Mouse (Mus musculus): ENCODE data around the gene 5530401A14Rik.

- TF ChIP-seq CTCF (IDR thresholded peaks at IDR 0.05; ENCODE audit: low read depth) = no peak
- TF ChIP-seq EP300 (IDR thresholded peaks at IDR 0.05; ENCODE audit: low read depth) = no peak
Measured at GRCm38 (mm10) chr11:81902318-81902717, 41.8 kb downstream of the 5530401A14Rik start.
